Mouse (Mus musculus): ENCODE measurements around the gene RPS10-NUDT3. TPM values are rescaled to one million over a fixed set of nuclear protein-coding genes. Genes with fewer than 3 reads are reported as not detected.

The RPS10-NUDT3 gene
- total RNA-seq, 2 experiments from 2014 or later = not detected

GRCm38 (mm10) chr17:27541261-27541660 is 93.8 kb downstream of the RPS10-NUDT3 start:
- no peak for DNase-seq (ENCODE audit: extremely low spot score in 1 of 2, low spot score in 2 of 2)
- intact Hi-C loops (cut with DNase I) = no loop called here

- DNase-seq (ENCODE audit: extremely low spot score in 1 of 2, low spot score in 2 of 2) = peak; percentile 84 to 85
- intact Hi-C loops (cut with DNase I) = loop anchor here (5.0 kb wide), 2 partner anchors 183 to 228 kb away; no protein-coding TSS in a partner anchor
These were observed 100.3 kb downstream of the RPS10-NUDT3 start for GRCm38 (mm10) chr17:27534718-27535117.

- intact Hi-C loops (cut with DNase I) = loop anchor here (5.0 kb wide), 2 partner anchors 184 to 229 kb away; no protein-coding TSS in a partner anchor
- peak in 1 of 2 experiments; percentile 21 for DNase-seq (ENCODE audit: extremely low spot score in 1 of 2, low spot score in 2 of 2)
These were observed 101.7 kb downstream of the RPS10-NUDT3 start for GRCm38 (mm10) chr17:27533354-27533753.

- intact Hi-C loops (cut with DNase I) = loop anchor here (5.0 kb wide), 2 partner anchors 185 to 230 kb away; no protein-coding TSS in a partner anchor
- peak in 1 of 2 experiments; percentile 13 for DNase-seq (ENCODE audit: extremely low spot score in 1 of 2, low spot score in 2 of 2)
These were observed 102.9 kb downstream of the RPS10-NUDT3 start for GRCm38 (mm10) chr17:27532095-27532494.

Other genes starting within 250 kb of the RPS10-NUDT3 start
- 10 to 100 TPM; 23.7 to 24.2 TPM for gene Grm4, start 113.8 kb downstream of the RPS10-NUDT3 start, total RNA-seq (2021)
- 10 to 100 TPM; 40.6 TPM for gene Hmga1, start 78.7 kb downstream of the RPS10-NUDT3 start, total RNA-seq (2021)
- 10 to 100 TPM; 80.4 to 95.9 TPM for gene AI413582, start 69.5 kb downstream of the RPS10-NUDT3 start, total RNA-seq (2021)
- 100 to 1,000 TPM; 497 to 524 TPM for gene Nudt3, start 11.7 kb downstream of the RPS10-NUDT3 start, total RNA-seq (2021)
- gene Rps10, start 1.4 kb upstream of the RPS10-NUDT3 start, total RNA-seq (2021) = 100 to 1,000 TPM; 503 to 512 TPM
- gene Pacsin1, start 20.3 kb upstream of the RPS10-NUDT3 start, total RNA-seq (2021) = 100 to 1,000 TPM; 204 to 211 TPM
- 1 to 10 TPM; 1.3 to 2.0 TPM for gene Spdef, start 93.7 kb upstream of the RPS10-NUDT3 start, total RNA-seq (2021)
- 100 to 1,000 TPM; 106 to 107 TPM for gene D17Wsu92e, start 185.4 kb upstream of the RPS10-NUDT3 start, total RNA-seq (2021)
- 10 to 100 TPM; 72.1 to 76.6 TPM for gene Snrpc, start 202.9 kb upstream of the RPS10-NUDT3 start, total RNA-seq (2021)
- gene Uhrf1bp1, start 221.2 kb upstream of the RPS10-NUDT3 start, total RNA-seq (2021) = 10 to 100 TPM; 22.9 to 23.8 TPM